Comparison of ENCODE assay signal across 23 mouse cellular contexts in the genomic region with DNA sequence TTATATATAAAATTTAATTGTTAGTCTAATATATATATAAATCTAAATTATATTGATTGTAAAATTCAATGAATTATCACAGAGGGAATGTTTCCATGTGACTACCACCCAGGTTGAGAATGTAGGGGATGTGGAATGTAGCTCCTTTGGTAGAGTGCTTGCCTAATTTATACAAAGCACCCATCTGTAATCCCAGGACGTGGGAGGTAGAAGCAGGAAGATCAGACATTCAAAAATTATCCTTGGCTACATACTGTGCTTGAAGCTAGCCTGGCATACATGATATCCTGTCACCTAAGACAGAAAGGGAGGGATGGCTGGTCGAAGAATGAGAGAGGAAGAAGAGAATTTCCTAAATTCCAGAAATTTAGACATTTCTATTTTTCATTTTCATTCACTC. TPM values are rescaled to one million over a fixed set of nuclear protein-coding genes. Genes with fewer than 3 reads are reported as not detected.
DNase-seq lines count a peak whose midpoint lies in the region; TF ChIP-seq lines count a peak whose summit lies in the region.
"Had no signal": no experiment of that assay in that cellular context is flagged by ENCODE, and none has a peak within 500 bp of the region (broad histone marks: within the 10 kb centered on the region; RNA-seq: fewer than 3 reads in every experiment).

No protein-coding gene starts in this region.

- no peak overlapping the region for H3K4me3 ChIP-seq in heart, embryonic 10.5 days
- no peak overlapping the region for H3K4me3 ChIP-seq in left cerebral cortex, adult 2 months
- H3K4me3 ChIP-seq: embryonic facial prominence, embryonic 10.5 days; embryonic facial prominence, embryonic 13.5 days; erythroblast, embryonic 14.5 days; forebrain, embryonic 12.5 days; forebrain, embryonic 15.5 days; heart, adult 2 months; hindbrain, embryonic 12.5 days; hindbrain, embryonic 15.5 days had no signal

- intact Hi-C loops in left cerebral cortex, adult 2 months (cut with DNase I), result loop anchor here (5.0 kb wide), 1 partner anchor 44 kb away; a partner anchor contains a TSS
- intact Hi-C loops in left cerebral cortex, postnatal 10 days (cut with DNase I), result no loop called here

- H3K27ac ChIP-seq in heart, embryonic 10.5 days, result no peak overlapping the region
- peak overlapping the region; percentile 51; the same call in 1 of the 2 replicates for H3K27ac ChIP-seq in left cerebral cortex, adult 2 months
- H3K27ac ChIP-seq: embryonic facial prominence, embryonic 10.5 days; embryonic facial prominence, embryonic 13.5 days; forebrain, embryonic 12.5 days; forebrain, embryonic 15.5 days; heart, adult 2 months; hindbrain, embryonic 12.5 days; hindbrain, embryonic 15.5 days had no signal

- peak; percentile 18 for DNase-seq in heart, adult 11 months
- no peak for DNase-seq in heart, embryonic 10.5 days (ENCODE audit: low spot score)
- DNase-seq in left cerebral cortex, adult 2 months (ENCODE audit: extremely low spot score in 1 of 2, low spot score in 2 of 2), result no peak
- DNase-seq in left cerebral cortex, postnatal 10 days (ENCODE audit: extremely low spot score in 1 of 2, low spot score in 2 of 2), result no peak
- DNase-seq in brain, adult 2 months (ENCODE audit: low read depth, low spot score), result peak; percentile 67
- DNase-seq in gonadal fat pad, adult 2 months (ENCODE audit: low read depth), result peak; percentile 12
- DNase-seq in kidney, adult 11 months, result no peak
- DNase-seq: adrenal gland, adult 2 months; adrenal gland, postnatal 14 days; cerebellum, adult 11-12 months; cerebellum, adult 8-10 months; cerebellum, postnatal 10 days; cerebellum, postnatal 36 days; embryo, embryonic 11 days; gastrocnemius, postnatal 10 days; heart, adult 2 months had no signal

- H3K4me1 ChIP-seq in heart, embryonic 10.5 days, result peaks cover 12% of the 10 kb centered on the region
- H3K4me1 ChIP-seq: forebrain, embryonic 15.5 days had no signal

- no peaks in the 10 kb centered on the region for H3K9me3 ChIP-seq in heart, embryonic 10.5 days
- H3K9me3 ChIP-seq: embryonic facial prominence, embryonic 10.5 days; embryonic facial prominence, embryonic 13.5 days; forebrain, embryonic 12.5 days; forebrain, embryonic 15.5 days; hindbrain, embryonic 12.5 days; hindbrain, embryonic 15.5 days had no signal

- no peaks in the 10 kb centered on the region for H3K27me3 ChIP-seq in heart, embryonic 10.5 days (ENCODE audit: insufficient read depth, poor library complexity, severe bottlenecking)
- H3K27me3 ChIP-seq: embryonic facial prominence, embryonic 13.5 days; forebrain, embryonic 12.5 days; forebrain, embryonic 15.5 days; hindbrain, embryonic 12.5 days; hindbrain, embryonic 15.5 days had no signal

- no peak for TF ChIP-seq CTCF in left cerebral cortex, adult 2 months (IDR thresholded peaks at IDR 0.05)

- peaks cover 19% of the 10 kb centered on the region for H3K36me3 ChIP-seq in heart, embryonic 10.5 days
- H3K36me3 ChIP-seq: hindbrain, embryonic 15.5 days had no signal

- 81% methylated on average over 2 of the region's 2 CpGs for WGBS in heart, embryonic 10.5 days

RNA-seq across cellular contexts. Expression of a gene that starts 45.2 kb away (rescaled TPM):
- polyA plus RNA-seq in heart, embryonic 10.5 days (2016; fragmentation: Nextera tagmentation; extraction: Ambion mirVana), result 15.0 and 15.6 TPM in 2 replicates
- total RNA-seq in left cerebral cortex, adult 2 months (2021), result 100 to 1,000 TPM in 1 of 2 experiments, 10 to 100 TPM in 1; 98.6 to 107 TPM
- 10 to 100 TPM; 91.6 to 92.3 TPM for total RNA-seq in left cerebral cortex, postnatal 10 days (2021)
- 17.2 and 18.8 TPM in 2 replicates for polyA plus RNA-seq in gonadal fat pad, adult 2 months (2012; rRNA removed)

RNA-seq across cellular contexts. Expression of a gene that starts 47.5 kb away (rescaled TPM):
- 86.0 and 95.1 TPM in 2 replicates for polyA plus RNA-seq in heart, embryonic 10.5 days (2016; fragmentation: Nextera tagmentation; extraction: Ambion mirVana)
- total RNA-seq in left cerebral cortex, adult 2 months (2021), result 10 to 100 TPM; 51.5 to 58.5 TPM
- total RNA-seq in left cerebral cortex, postnatal 10 days (2021), result 10 to 100 TPM; 49.9 to 53.2 TPM
- polyA plus RNA-seq in gonadal fat pad, adult 2 months (2012; rRNA removed), result 10.6 and 16.7 TPM in 2 replicates

Comparison
In these comparisons a context has a peak if more than half of its experiments do, and no peak if none do; other contexts are left out.
1. DNase-seq: peak in heart, adult 11 months (single experiment), brain, adult 2 months (single experiment) and gonadal fat pad, adult 2 months (single experiment); none in heart, embryonic 10.5 days (single experiment), left cerebral cortex, adult 2 months (0 of 2), left cerebral cortex, postnatal 10 days (0 of 2) and kidney, adult 11 months (single experiment).